Mouse (Mus musculus) CD4-positive helper T cell, adult 2 months (primary cell): ENCODE data around the gene Olfr279.
A peak's percentile ranks its signal among the peaks of the same experiment; 100 is the strongest.

Source experiments
- DNase-seq: peaks from one replicate; pipeline ENCODE4 v3.0.0-alpha.2; 2012; ENCODE audit warnings: low read depth, missing footprints, low spot score

Olfr279 gene

DNA sequence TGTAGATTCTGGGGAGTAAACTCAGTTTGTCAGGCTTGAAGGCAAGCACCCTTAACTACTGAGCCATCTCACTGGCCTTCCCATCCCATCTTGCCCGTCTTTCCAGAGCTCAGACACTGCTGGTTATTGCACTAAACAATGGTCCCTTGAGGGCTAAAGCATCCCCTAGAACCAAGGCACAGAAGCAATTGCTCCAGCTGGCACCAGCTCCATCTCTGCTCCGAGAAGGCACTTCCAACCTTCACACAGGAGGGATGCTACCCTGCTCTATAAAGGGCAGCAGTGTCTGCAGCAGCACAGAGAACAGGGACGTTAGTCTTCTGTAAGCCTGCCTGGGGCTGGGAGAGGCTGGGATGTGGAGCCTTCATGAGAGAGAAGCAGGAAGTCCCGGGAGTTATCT, at the start of gene Olfr279:
Olfr279 (plus strand) TSS at position 301 of the 400 bp plus-strand sequence.
- no peak for DNase-seq

- DNase-seq = no peak
These were observed 47.6 kb upstream of the Olfr279 start for GRCm38 (mm10) chr15:98444561-98444960.

- no peak for DNase-seq
These were observed 43.7 kb upstream of the Olfr279 start for GRCm38 (mm10) chr15:98448521-98448920.

DNA sequence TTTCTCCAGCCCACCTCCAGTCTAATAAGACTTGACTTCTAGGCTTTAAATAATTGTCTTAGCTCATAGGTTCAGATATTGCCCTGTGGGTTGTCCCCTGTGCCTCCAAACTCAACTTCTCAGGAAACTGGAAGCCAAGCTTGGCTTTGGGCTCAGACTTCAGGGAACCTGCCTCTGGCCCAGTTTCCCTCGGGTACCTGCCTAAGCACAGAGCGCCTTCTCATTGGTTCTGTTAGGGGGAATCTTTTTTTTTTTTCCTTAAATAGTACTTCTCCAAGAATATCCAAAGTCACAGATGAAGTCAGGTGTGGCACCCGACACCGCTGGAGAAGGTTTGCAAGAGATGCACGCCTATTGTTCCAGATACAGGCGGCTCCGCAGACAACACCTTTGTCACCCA, 39.9 kb upstream of the Olfr279 start, which contains the start of gene Olfr281:
Olfr281 (plus strand) TSS at position 301 of the 400 bp plus-strand sequence.
- DNase-seq = no peak

GRCm38 (mm10) chr15:98469596-98469995, 22.6 kb upstream of the Olfr279 start, which contains the start of gene OR5BS1P:
Gene OR5BS1P, plus strand, starts transcription at chr15:98469896.
- no peak for DNase-seq

DNA sequence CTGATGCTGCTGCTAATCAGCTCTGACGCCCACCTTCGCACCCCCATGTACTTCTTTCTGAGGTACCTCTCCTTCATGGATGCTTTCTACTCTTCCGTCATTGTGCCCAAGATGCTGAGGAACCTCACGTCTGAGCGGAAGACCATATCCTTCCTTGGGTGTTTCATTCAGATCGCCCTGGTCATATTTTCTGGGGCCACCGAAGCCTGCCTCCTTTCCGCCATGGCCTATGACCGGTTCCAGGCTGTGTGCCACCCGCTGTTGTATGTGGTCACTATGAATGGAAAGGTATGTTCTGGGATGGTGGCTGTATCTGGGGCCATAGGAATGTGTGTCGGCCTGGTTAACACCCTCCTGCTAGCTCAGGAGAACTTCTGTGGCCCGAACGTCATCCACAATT, 20.7 kb upstream of the Olfr279 start:
- no peak for DNase-seq

- DNase-seq = no peak
These were observed 17.2 kb upstream of the Olfr279 start for GRCm38 (mm10) chr15:98474958-98475357.

GRCm38 (mm10) chr15:98475382-98475781, 16.8 kb upstream of the Olfr279 start:
- DNase-seq = peak; percentile 35

DNA sequence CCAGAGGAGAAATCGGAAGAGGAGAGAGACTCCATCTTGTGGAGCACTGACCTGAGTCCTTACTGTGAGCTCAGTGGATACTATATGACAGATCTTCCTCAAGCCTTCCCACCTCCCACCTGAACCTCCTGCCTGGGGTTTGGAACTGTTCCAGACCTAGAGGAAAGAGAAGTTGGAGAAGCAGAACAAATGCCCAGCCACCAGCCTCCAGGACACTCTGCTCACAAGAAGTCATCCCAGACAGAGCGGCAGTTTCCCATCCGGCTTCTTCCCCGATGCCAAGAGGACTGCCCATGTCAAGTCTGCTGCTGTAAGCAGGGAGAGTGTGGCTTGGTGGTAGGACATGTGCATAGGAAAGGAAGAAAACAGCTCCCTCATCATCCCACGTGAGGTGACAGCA, 15.9 kb upstream of the Olfr279 start:
- no peak for DNase-seq

DNA sequence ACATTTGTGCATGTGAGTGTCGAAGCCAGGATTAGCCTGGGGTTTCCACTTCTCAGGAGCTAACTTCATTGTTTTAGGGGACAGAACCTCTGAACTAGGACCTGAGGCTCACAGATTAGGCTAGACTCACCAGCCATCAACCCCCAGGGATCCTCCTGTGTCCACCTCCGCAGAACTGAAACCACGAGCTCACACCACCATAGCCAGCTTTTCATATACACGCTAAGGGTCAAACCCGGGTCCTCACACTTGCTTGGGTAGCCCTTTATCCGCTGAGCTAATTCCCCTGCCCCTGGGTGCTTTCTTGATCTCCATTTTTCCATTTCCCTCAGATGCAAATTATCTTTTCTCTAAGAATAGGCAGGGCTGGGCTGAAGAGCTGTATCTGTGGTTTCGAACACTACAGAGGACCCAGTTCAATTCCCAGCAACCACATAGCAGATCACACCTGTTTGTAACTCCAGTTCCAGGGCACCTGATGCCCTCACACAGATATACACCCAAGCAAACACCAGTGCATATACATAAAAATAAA, 12.6 kb upstream of the Olfr279 start:
- no peak for DNase-seq

GRCm38 (mm10) chr15:98482701-98483100, 9.5 kb upstream of the Olfr279 start, which contains the start of gene Lalba:
Gene Lalba, minus strand, starts transcription at chr15:98482721.
- no peak for DNase-seq

DNA sequence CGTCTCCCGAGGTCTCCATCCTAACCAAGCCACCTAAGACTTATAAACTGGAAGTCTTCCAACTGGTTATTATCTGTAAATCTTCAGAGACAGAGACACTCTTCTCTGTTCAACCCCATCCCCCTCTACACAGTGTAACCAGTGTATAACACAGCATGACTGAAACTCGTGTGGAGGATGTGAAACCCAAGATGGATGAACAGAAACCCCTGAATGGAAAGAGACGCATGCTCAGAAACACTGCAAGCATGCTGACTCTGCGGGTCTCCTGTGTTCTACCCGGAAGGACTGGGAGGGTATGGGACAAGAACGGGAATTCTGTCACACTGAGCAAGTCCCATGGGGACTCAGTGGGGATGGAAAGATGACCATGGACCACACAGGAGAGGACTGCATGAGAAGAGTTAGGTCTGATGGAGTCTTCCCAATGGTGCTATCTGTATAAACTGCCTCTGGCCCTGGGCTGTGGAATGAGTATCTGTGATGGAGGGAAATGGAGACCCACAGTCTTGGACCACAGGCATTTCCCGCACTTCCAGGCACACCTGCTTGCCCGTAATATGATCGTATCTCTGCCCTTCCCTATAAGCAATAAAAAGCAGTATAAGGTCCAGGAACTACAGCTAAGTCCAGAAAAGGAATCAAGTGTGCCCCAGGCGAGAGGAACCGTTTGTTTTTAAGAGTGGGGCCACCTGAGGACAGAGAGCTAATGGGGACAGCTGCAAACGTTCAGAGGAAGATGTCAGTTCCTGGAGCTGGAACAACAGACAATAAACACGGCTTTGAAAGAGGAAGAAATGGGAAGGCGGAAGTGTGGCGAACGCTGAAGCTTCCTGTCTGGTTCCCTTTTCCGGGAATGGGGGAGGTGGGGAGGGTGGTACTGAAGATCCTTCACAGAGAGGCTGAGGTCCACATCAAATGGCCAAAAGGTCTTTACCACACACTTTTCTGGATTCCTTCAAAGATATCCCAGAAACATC, 8.0 kb upstream of the Olfr279 start:
- DNase-seq = peak; percentile 11

DNA sequence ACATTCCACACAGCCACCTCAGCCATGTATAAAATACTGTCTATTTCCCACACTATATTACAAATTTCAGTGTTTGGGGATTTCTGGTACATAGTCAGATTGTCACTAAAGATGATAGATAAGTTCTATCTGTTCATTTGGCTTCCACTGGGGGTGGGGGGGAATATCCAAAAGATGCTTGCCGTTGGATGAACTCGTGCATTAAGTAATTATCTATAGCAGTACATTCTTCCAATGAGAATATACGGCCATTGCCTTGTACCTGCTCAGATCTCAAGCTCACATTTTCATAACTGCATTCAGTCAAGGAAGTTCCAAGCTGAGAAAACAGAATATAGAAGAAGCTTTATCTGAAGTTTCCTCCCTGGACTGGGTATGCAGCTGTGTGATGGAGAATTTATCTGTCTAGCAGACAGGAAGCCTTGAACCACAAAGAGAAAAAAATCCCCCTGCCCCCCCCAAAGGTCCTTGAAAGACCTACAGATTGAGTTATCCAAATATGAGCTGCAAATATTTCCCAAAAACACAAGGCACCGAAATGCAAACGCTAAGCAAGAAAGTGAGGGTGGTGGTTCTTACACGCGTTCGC, 5.7 kb upstream of the Olfr279 start:
- DNase-seq = peak; percentile 32

GRCm38 (mm10) chr15:98491332-98491731, 870 bp upstream of the Olfr279 start:
- no peak for DNase-seq

DNA sequence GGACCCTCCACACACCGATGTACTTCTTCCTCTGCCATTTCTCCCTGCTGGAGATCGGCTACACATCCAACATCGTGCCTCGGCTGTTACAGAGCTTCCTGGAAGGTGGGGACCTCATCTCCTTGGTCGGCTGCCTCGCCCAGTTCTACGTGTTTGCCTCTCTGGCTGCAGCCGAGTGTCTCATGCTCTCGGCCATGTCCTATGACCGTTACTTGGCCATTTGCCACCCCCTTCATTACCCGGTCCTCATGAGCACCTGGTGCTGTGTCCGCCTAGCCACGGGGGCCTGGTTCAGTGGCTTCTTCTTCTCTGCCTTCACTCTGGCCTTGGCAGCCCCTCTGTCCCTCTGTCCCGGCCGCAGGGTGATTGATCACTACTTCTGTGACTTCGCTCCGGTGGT, 5.4 kb downstream of the Olfr279 start:
- DNase-seq = no peak

DNA sequence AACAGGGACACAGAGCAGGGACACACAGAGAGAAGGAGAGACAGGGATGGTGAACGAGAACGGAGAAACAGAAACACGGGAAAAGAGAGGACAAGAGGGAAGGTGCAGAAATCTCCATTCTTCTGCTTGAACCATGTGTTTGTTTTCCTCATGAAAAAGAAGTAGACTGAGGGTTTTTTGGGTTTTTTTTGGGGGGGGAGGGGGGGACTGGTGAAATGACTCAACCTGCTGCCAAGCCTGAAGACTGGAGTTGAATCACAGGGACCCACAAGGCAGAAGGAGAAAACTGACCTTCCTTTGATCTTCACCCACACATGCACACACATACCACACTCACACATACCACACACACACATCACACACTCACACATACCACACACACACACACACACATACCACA, 11.1 kb downstream of the Olfr279 start:
- no peak for DNase-seq

DNA sequence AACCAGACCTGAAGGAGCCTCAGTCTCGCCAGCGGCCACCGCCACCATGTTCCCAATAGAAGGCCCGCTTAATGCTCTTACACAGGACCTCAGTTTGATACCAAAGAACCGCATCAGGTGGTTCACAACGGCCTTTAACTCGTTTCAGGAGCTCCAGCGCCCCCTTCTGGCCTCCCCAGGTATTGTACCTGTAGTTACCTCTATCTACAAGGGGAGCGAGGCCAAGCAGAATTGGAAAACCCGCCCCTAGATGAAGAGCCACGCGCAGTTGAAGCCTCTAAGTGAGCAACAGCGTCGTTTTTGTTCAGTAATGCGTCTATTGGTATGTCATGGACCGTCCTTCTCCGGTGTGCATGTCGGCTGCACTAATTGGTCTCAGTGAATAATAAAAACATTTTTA, 12.3 kb downstream of the Olfr279 start:
- peak; percentile 78 for DNase-seq

DNA sequence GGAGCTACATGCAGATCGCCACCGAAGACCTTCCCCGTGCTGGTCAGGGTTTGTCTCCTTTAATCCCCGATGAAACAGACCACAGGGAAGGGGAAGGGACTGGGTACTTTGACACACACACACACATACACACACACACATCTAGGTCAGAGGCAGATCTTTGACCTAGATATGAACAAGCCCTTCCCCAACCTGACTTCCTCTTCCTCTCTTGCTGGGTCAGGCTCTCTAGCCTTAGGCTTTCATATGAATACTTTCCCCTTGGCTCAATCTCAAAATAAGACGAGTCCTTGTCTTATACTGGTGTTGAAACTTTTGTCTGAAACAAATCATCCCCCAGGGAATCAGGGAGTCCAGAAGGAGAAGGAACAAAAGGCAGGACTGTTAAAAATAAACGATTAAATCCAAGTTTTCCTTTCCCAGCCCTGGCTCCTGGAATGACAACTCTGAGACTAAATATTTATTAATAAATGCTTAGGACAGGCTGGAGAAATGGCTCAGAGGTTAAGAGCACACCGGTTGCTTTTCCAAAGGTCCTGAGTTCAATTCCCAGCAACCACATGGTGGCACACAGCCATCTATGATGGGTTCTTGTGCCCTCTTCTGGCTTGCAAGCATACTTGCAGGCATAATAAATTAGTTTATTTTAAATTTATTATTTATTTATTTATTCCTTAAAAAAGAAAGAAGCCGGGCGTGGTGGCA, 14.2 kb downstream of the Olfr279 start:
- peak; percentile 30 for DNase-seq

DNA sequence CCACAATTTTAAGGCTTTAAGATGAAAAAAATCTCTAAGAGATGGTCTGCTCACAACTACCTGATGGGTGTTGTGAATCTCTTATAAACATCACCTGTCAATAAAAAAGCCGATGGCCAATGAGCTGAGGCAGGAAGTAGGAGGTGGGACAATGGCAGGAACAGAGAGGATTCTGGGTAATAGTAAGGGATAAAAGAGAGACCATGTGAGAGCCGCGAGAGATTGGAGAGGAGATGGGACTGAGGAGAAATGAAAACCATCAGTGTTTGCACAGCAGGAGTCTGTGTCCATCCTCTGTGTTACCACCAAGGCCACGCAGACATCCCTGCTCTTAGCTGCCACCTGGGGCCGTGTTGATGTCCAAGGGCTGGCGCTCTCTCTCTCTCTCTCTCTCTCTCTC, 15.1 kb downstream of the Olfr279 start:
- DNase-seq = no peak

DNA sequence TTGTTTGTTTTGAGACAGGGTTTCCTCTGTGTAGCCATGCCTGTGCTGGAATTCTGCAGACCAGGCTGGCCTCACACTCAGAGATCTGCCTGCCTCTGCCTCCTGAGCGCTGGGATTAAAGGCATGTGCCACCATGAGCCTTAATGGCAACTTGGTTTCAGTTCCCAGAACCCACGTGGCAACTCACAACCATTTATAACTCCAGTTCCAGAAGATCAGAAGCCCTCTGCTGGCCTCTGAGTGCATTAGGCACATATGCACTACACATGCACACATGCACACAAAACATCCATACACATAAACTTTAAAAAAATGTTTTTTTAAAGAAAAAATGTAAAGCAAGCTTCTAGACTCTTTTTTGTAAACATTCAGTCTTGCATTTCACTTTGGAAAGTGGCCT, 17.2 kb downstream of the Olfr279 start:
- DNase-seq = no peak

DNA sequence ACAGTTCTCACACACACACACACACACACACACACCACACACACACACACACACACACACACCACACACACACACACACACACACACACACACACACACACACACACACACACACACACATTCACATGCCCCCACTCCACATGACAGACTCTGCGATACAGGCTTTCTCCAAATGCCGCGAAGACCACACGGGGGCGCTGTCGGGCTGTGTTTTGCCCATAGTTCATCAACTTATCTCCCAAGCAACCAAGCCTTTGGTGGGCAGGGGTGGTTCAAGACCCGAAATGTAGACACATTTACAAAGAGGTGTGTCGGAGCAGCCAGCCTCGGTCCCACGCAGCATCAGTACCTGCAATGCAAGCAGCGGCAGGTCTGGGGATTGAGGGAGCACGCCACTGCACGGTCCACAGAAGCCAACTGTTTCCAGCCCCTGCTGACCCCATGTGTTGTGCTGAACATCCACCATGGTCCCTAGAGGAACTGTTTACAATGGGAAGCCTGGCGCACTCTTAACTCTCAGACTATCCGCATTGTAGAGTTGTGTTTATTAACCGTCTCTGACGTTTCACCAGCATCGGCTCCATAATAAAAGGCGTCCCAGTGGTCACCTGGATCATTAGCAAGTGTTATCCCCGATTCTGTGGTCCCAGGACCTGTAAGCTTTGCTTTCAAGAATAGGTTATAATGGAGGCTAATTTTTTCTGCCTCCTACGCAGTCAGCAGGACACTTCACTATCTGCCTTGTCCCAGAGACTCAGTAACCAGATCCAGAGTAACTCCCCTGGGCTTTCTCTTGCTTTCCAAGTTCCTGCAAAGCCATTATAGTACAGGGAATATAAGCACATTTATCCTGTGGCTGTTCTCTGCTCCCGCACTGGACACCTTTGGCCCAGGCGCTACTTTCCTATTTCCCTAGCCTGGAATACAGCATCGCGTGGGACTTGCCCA, 18.5 kb downstream of the Olfr279 start:
- DNase-seq = peak; percentile 86
